Mouse (Mus musculus) stomach, postnatal 0 days (tissue): ENCODE measurements around the gene Mapt.

Experiments used
- CTCF ChIP-seq: IDR thresholded peaks from 2 replicates; pipeline ENCODE4 v1.5.1; 2016; ENCODE audit warnings: antibody characterized with exemption, low read depth, mild to moderate bottlenecking, moderate library complexity
- EP300 ChIP-seq: optimal IDR thresholded peaks from 2 replicates; pipeline ENCODE3; 2016; ENCODE audit warnings: antibody characterized with exemption

- TF ChIP-seq EP300, result no peak
- TF ChIP-seq CTCF, result no peak
These were observed 71.4 kb downstream of the Mapt start for GRCm38 (mm10) chr11:104302628-104303027.
